Mouse (Mus musculus) erythroblast, adult 5-6 weeks (primary cell): ENCODE results near the gene Chd3. TPM values are rescaled to one million over a fixed set of nuclear protein-coding genes. Genes with fewer than 3 reads are reported as not detected.

ENCODE experiments used
- ATAC-seq: replicated peaks from 2 replicates; pipeline ENCODE4 v1.8.0; 2016; ENCODE audit warnings: moderate number of reproducible peaks, mild to moderate bottlenecking, moderate TSS enrichment, inconsistent platforms; ENCODE audit not compliant: poor library complexity, low FRiP score, severe bottlenecking
- total RNA-seq, 2 experiments: library from RNA; stranded (forward) in 1 of 2; stranded (reverse) in 1 of 2; fragments of 150-400 nt in 1 of 2; fragments of 200-764, 138-1000 nt in 1 of 2; gene quantifications; 2 replicates each; pipeline versions ENCODE4 v1.2.3 to v1.2.4; 2015 to 2017; ENCODE audit warnings: low replicate concordance in 2 of 2

Gene Chd3
- total RNA-seq (2015; ENCODE audit: low replicate concordance), result 7.9 and 9.8 TPM in 2 replicates
- 16.8 and 18.5 TPM in 2 replicates for total RNA-seq (2017; ENCODE audit: low replicate concordance)

DNA sequence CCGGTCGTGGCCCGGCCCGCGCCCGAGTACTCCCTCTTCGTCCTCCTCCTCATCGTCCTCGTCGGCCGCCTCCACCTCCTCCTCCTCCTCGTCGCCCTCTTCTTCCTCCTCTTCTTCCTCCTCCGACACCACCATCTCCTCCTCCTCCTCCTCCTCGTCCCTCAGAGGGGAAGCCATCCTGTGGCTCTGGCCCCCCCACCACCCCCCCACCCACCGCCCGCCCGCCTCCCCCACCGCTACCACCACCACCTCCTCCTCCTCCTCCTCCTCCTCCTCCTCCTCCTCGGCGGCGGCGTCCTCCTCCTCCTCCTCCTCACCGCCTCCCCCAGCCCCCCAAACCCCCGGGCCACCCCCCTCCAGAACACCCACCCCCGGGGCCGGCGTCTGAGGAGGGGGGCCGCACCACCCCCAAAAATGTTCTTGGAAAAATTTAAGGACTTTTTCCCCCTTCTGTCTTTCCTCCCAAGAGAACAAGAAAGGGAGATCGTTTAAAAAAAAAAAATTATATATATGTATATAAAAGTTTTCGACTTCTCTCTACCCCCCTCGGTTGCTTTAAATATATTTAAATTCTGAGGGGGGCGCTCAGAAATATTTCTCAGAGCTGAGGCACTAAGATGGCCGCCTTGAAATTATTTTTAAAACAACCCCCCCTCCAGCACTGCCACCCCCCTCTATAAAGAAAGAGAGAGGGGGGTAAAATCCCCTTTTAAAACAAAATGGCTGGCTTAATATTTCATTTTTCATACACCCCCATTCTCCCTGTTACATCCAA, at the start of gene Chd3:
Gene Chd3 (minus strand): TSS at position 192 of the 775 bp plus-strand sequence.
- ATAC-seq, result no peak

DNA sequence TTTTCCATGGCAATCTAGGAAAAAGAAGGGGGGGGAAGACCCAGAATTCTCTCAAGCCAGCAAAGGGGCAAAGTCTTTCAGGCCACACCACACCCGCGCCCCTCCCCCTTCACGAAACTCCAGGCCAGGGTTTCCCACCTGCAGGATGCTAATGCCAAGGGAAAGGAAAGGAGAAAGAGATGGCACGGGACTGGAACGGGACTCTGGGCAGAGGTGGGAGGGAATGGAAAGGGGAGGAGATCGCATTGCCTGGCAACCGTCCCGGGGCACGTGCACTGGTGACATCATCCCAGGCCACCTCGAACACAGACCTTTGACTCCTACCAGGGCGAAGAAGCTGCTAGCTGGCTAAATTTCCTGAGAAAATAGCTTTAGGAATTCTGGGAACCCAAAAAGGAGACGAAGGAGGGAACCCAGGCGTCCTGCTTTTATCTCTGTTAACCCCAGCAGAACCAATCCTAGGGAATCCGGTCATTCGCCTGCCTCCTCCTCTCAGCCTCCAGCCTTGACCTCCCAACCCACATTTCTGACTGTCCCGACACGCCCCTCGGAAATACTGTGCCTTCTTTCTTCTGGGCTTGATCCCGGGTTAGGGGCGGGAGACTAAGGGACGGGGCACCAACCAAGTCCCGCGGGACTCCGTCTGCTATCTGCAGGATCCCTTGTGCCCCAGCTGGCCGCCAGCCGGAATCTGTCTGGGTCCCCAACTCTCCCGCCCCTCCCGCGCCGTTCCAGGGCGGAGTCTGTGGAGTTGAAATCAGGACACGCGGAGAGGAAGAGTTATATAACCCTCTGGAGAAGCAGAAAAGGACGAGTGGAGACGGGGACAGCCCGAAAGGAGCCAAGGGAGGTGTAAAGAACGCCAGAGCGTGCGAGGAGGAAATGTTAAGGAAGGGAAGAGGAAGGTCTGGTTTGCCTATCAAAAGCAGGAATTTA, 48.5 kb upstream of the Chd3 start:
- peak; percentile 56 for ATAC-seq

DNA sequence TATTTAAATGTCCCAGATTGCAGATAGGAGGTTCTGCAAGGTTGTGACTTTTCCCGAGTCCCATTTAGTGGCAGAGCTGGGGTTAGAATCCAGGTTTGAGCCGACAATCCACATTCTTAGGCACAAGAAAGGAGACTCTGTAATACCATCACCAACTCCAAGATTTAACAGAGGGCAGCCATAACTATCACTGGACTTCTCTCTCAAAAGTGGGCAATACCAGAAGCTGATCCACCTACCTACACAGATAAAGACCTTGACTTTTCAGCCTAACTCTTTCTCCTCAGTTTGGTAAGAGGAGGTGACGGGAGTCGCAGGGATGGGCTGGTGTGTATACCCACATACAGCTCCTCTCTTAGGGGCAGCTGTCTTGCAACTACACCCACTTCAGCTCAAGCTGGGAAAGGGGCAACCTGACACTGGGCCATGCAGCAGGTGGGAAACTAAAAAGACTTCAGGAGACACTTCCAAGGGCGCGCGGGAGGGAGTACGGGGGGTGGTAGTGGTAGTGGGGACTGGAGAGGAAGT, 47.8 kb upstream of the Chd3 start:
- ATAC-seq, result no peak

DNA sequence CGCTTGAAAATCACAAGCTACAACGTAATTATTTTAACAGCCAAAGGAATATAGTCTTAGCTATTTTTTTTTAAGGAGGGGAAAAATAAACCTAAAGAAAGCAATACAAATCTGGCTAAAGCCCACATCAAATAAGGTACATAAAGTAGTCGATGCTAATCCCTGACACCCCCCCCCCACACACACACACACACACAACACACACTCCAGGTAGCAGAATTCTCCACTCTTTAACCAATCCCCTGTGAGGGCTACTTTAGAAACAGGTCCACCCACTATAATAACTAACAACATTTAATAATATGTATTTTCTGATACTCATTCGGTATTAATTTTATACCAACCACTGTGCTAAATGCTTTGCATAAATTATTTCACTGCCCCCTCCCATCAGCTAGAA, 47.3 kb upstream of the Chd3 start:
- ATAC-seq, result no peak

DNA sequence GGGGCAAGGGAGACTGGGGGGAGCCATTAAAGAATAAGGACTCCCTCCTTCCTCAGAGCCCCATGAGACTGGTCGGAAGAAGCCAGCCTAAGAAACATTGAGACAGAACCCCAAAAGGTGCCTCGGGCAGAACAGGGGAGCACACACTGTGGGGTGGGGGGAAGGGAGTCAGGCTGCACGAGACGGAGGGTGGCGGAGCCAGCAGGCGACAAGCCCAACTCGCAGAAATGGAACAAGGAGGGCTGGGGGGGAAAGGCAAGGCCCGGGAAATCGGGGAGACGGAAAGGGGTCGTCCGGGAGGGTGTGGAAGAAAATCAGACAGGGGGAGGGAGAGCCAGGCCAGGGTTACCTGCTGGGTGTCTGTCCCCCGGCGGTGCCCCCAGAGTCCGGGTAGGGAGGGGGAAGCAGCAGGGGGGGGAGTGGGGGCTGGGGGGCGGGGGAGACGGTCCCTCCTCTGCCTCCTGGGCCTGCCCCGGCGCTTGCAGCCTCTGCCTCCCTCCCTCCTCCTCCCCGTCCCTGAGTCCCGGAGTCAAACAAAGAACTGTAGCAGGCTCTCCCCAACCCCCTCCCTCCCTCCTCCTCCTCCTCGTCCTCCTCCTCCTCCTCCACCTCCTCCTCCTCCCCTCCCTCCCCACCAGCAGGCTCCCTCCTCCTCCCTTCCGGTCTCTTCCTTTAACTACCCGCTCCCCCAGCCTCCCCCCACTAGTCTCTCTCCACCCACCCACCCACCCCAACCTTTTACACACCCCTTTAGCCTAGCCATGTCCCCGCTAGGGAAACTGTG, 46.7 kb upstream of the Chd3 start:
- no peak for ATAC-seq

DNA sequence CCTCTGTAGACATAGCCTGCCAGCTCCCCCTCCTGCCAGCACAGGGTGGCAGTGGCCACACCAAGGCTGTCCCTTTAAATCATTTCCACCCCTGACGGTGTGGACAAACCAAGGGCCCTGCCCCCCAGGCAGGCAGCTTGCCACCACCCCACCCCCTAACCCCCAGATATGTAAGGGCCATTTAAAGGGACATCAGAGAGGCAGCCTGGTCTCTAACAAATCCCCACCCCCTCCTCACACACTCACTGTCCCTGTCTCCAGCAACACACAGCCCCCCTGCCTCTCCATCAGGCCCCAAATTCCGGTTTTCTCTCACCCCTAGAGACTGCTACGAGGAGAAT, 46.1 kb upstream of the Chd3 start:
- no peak for ATAC-seq

DNA sequence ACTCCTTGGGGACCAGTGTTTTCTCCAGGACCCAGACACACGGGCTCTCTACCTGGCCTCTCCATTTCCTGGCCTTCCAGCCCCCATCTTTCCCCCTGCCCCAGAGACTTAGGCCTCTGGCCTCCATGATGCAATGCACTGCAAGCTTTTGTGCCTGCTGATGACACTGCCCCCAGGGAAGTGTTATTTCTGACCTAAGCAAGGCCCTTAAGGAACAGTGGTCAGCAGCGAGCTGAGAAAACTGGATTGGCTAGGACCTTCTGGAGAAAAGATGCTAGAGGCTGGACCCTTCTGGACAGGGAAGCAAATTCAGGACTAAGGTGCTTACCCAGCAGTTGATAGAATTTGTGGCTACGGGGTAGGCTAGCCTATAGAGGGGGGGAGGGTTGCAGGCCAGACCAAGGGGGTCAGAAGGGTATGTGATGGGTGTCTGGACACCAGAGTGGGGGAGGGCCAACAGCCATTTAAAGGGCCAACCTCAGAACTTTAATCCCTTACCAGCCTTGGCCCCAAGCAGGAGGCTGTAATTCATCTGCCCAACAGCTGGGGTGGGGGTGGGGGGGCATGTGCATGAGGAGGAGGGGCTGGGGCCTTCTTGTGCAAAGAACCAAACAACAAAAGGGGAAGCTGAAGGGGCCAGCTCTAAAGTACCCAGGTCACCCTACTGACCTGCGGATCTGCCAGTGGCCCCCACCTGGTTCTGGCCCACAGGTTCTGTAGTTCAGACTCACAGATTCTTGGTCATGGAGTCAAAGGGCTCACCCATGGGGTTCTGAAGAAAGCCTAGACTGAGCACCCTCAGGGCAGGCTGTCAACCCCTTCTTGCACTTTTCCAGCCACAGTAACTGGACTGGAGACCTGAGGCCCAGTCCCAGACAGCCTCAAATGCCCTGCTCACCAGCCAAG, 45.5 kb upstream of the Chd3 start:
- ATAC-seq, result no peak

DNA sequence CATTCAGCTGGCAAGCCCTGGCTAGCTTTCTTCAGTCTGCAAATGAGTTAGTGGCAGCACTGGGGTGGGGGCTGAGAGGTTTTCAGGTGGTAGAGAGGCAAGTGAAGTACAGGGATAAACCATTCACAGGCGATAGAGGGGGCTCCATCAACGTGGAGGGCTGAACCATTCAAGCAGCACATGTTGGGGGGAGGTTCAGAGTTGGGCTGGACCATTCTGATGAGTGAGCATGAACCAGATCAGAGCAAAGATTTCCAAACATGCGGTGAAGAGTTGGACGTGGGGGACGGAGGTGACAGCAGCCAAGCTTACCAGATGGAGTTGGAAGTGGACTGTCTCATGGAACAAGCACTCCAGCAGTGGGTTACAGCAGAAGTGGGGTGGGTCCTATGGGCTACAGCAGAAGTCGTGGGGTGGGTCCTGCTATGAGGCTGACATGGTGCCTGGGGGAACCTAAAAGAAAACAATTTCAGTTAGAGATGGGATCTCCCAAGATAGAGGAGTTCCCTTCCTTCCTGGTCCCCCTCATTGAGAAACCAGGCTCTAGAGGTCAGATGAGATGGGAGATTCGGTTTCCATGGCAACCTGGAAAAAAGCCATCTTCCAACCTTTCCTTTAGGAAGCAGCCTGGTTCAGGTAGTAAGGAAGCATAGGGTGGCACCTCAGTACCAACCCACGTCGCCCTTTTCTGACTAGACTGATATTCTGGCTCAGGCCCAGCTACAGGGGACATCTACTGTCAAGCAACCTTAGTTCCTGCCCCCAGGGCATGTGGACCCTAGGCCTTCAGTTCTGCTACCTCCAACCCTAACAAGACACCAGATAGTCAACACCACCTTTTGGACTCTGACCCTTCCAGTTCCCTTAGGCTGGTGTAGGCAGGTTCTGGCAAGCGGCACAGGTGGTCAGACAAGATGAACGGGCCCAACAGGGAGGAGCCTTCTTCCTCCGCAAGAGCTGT, 44.3 kb upstream of the Chd3 start, which contains the start of gene Kdm6b:
Gene Kdm6b (minus strand): TSS at position 455 of the 961 bp plus-strand sequence.
- ATAC-seq, result no peak

DNA sequence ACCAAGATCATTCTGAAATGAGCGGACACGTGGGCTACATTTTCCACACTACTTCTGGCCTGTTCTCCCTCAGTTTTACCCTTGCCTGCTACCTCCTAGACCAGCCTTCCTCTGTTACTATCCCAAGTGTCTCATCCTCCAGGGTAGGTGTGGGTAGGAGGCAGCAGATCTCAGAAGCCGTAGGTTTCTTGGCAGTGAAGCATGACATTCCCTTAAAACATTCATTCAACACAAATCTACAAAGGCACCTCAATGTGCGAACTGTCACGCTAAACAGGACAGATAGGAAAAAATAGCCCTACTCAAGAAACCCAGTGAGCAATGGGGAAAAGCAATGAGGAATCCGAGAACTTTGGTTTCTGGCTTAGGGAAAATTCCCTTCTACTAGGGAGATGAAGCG, 43.3 kb upstream of the Chd3 start:
- ATAC-seq, result no peak

DNA sequence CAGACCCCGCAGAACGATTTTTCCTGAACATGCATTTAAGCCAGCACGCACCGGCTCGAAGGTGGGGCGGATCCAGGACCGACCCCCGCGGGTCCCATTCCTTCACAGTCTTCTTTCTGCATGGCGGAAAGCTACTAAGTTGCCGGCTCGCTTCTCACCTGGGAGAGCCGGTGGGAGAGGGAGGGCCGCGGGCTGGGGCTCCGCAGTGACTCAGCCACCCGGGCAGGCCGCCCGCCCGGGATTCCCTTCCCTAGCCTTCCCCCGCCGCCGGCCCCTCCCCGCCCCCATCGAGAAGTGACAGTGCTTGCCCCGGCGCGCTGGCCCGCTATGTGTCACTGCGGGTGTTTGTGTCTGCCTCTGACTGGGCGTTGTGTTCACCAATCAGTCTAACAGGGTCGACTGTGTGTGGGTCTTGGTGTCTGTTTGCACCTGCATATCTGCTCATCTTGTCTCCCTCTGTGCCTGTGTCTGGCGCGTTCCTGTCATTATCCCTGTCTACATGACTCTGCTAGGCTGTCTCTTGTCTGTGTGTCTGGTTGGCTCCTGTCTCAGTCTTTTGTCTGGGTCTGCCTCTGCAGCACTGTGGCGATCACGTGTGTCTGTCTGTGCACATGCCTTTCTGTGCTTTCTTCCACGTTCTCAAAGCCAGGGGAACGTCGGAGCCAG, 42.5 kb upstream of the Chd3 start:
- 0 out of 2 replicates have a peak, but pooled peaks have one; percentile 5 for ATAC-seq

DNA sequence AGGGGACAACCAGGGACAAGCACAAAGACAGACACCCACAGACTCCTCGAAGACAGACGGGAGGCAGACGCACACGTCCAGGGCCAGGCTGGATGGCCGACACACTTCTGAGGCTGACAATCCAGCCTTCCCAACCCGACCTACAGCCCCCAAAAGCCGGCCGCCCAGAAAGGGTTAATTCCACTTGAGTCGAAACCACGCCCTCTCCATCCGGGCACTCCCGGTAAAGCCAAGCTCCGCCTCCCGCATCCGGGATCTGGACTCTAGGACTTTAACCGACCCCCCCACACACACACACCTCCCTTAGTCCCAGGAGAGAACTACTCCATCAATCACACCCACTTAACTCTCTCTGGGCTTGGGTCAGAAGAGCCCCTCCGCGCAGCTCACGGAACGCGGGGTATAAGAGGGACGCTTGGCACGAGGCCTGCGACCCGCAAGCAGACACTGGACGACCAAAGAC, 41.9 kb upstream of the Chd3 start:
- ATAC-seq, result peak; percentile 50

DNA sequence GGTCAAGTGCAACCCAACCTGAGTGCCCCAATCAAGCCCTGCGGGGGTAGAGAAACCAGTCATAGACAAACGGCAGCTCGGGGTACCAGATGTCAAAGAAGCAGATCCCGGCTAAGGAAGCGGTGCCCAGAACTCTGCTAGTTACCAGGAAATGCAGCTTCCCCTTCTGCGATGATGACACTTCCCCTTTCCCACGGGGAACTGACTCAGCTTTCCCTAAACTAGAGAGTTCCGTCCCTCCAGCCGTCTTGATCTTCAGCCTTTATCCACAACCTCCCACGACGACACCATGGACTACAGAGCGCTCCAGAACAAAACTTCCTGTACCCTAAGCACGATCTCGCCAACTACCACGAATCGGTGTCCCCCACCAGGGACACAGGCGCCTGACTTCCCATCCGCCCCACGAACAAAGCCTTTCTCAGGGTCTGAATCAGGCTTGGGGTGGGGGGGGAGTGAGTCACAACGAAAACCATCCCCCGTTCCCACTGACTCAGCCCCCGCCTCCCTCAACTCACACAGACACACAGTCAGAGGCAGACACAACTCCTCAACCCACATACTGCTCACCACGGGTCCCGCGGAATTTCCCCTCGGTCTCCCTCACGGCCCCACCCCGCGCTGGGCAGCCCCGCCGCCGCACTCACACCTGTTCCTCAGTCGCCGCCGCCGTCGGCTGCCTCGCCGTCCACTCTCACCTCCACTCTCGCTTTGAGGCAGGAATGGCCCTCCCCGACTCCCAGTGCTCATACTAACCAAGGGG, 41.3 kb upstream of the Chd3 start:
- no peak for ATAC-seq

DNA sequence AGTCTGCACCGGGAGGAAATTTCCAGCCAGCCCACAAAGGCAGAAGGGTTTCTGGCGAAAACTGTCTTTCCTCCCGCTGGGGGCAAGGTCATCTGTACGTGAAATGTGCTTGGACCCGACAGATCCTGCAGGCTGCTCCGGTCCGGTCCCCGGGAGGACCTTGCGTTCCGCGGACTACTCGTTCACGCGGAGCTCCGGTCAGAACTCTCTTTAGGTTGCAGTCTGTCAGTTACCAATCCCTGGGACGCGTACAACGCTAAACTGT, 40.8 kb upstream of the Chd3 start:
- no peak for ATAC-seq

DNA sequence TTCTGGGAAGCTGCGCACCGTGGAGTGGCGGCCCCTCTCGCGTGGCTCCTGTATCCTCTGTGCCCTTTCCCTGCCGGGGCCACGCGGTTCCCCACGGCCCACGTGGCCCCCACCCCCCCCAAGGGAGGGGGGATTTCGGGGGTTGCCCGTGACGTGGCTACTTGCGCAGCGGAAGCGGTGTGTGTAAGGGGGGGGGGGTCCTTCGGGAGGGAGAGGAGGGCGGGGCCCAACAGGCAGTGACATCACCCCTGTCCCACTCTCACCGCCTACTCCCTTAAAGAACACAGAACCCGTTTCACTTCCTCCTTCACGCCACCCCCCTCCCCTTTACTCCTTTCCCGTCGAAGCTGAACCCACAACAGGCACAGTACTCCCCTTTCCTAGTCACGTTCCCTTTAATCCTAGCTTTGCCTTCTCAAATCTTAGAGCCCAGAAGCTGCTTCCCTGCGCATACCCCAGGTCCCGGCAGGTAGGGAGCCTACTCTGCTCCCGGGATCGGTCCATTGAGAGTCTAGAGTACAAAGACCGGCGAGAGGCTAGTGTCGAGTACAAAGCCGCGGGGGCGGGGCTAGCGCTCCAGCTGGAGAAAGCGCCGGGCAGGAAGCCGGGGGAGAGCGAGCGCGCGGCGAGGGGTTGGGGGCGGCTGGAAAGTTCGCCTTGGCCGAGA, 40.3 kb upstream of the Chd3 start:
- ATAC-seq, result no peak

DNA sequence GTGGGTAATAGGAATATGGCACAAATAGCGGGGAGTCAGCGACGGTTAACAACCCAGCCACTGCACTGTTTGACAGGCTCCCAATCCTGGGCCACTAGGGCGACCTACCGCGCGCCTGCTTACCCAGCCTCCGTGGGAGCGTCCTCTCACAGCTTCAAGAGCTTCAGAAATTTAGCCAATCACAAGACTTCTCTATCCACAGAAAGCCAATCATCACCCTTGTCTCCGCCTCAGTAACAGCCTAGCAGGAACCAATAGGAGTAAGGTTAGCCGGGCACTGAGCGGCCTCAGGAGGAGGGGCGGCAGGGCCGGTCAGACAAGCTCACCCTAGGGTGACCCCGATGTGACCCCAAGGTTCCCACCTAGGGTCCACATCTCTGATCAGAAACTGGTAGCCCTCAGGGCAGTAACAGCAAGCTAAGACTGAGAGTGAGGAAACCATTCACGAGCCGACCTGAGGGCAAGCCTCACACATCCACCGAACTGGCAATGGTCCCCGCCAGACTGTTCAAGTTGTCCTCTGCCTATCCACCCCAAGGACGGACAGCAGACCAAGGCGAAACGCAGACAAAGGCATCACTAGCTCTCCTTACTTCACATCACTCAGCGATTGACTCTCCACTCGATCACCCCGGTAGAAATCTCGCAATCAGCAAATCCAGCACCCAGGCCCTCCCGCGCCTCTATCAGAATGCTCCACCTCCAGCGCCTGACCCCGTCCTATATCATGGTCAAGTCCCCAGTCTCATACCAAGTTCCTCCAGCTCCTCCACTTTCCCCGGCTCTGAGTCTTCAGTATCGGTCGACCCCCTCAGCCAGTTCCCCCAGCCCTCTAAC, 39.6 kb upstream of the Chd3 start:
- peak; percentile 81 for ATAC-seq
